Mouse (Mus musculus) liver, embryonic 13.5 days (tissue): ENCODE data around the gene 2410137M14Rik. TPM values are rescaled to one million over a fixed set of nuclear protein-coding genes. Genes with fewer than 3 reads are reported as not detected.

Experiments used
- ATAC-seq: fragments of 200-750 bp; cut with Nextera tagmentation; 2 replicates; pipeline ENCODE4 v1.8.0; 2017; ENCODE audit warnings: low read depth, mild to moderate bottlenecking, moderate number of reproducible peaks, moderate library complexity
- DNase-seq: peaks from one replicate; pipeline ENCODE4 v3.0.0; 2022
- H3K27ac ChIP-seq: fragments of 300-500 bp; sonication (generic); 2 replicates; pipeline ENCODE4 v1.5.1; 2015; ENCODE audit warnings: moderate library complexity, mild to moderate bottlenecking, inconsistent platforms
- H3K27me3 ChIP-seq: fragments of 300-500 bp; sonication (generic); 2 replicates; pipeline ENCODE4 v1.6.1; 2015; ENCODE audit warnings: mild to moderate bottlenecking, inconsistent platforms
- H3K36me3 ChIP-seq: fragments of 300-500 bp; sonication (generic); 2 replicates; pipeline ENCODE4 v1.6.1; 2015; ENCODE audit warnings: mild to moderate bottlenecking, inconsistent platforms
- H3K4me1 ChIP-seq: fragments of 300-500 bp; sonication (generic); replicated peaks from 2 replicates; pipeline ENCODE4 v1.6.1; 2015; ENCODE audit warnings: inconsistent platforms
- H3K4me2 ChIP-seq: fragments of 300-500 bp; sonication (generic); 2 replicates; pipeline ENCODE4 v1.6.1; 2015; ENCODE audit warnings: inconsistent platforms, mild to moderate bottlenecking, moderate library complexity
- H3K4me3 ChIP-seq: fragments of 300-500 bp; sonication (generic); replicated peaks from 2 replicates; pipeline ENCODE4 v1.5.1; 2015; ENCODE audit warnings: mild to moderate bottlenecking, inconsistent platforms
- H3K9ac ChIP-seq: fragments of 300-500 bp; sonication (generic); 2 replicates; pipeline ENCODE4 v1.6.1; 2015; ENCODE audit warnings: mild to moderate bottlenecking, inconsistent platforms
- H3K9me3 ChIP-seq: fragments of 300-500 bp; sonication (generic); replicated peaks from 2 replicates; pipeline ENCODE4 v1.6.1; 2016; ENCODE audit warnings: inconsistent platforms
- WGBS: fragments of 180-500 bp; shearing (Covaris S2); methylation state at CpG from one replicate; pipeline ENCODE4 v1.1.7; 2015; ENCODE audit not compliant: insufficient replicate concordance; 5-methylcytosine and 5-hydroxymethylcytosine counted together
- polyA plus RNA-seq: library from polyadenylated mRNA; unstranded; fragments of >200 nt; fragmentation: Nextera tagmentation; extraction: Ambion mirVana; gene quantifications from 2 replicates; pipeline ENCODE4 v1.2.1, GENCODE M21; 2015

The 2410137M14Rik gene
- polyA plus RNA-seq, 1 experiment from 2014 or later = not detected

GRCm38 (mm10) chr17:37011719-37012118, 30.7 kb upstream of the 2410137M14Rik start:
- no peaks in the 10 kb centered on the region for H3K9me3 ChIP-seq
- H3K27ac ChIP-seq = no peak overlapping the region
- DNase-seq = no peak
- no peaks in the 10 kb centered on the region for H3K4me1 ChIP-seq
- no peak overlapping the region for H3K9ac ChIP-seq
- H3K4me3 ChIP-seq = no peak overlapping the region
- H3K27me3 ChIP-seq = no peaks in the 10 kb centered on the region
- 61% methylated on average over 3 of the region's 3 CpGs for WGBS
- no peak overlapping the region for H3K4me2 ChIP-seq
- no peaks in the 10 kb centered on the region for H3K36me3 ChIP-seq
- ATAC-seq = no peak

GRCm38 (mm10) chr17:37009460-37010042, 28.5 kb upstream of the 2410137M14Rik start:
- WGBS = 55% methylated on average over 17 of the region's 17 CpGs
- Histone ChIP-seq H3K9ac (no peak overlapping the region), H3K4me2 (no peak overlapping the region), H3K27me3 (peaks cover 2% of the 10 kb centered on the region; the same call in 1 of the 2 replicates), H3K4me1 (no peaks in the 10 kb centered on the region), H3K27ac (no peak overlapping the region), H3K9me3 (no peaks in the 10 kb centered on the region), H3K4me3 (no peak overlapping the region), H3K36me3 (no peaks in the 10 kb centered on the region)
- DNase-seq = no peak
- ATAC-seq = no peak

GRCm38 (mm10) chr17:37008161-37008560, 27.1 kb upstream of the 2410137M14Rik start:
- Histone ChIP-seq H3K4me1 (no peaks in the 10 kb centered on the region), H3K27ac (no peak overlapping the region), H3K9me3 (no peaks in the 10 kb centered on the region), H3K9ac (no peak overlapping the region), H3K4me2 (no peak overlapping the region), H3K36me3 (no peaks in the 10 kb centered on the region), H3K4me3 (no peak overlapping the region), H3K27me3 (peaks cover 14% of the 10 kb centered on the region)
- no peak for DNase-seq
- WGBS = 72% methylated on average over 6 of the region's 6 CpGs
- no peak for ATAC-seq

GRCm38 (mm10) chr17:37003366-37003765, 22.3 kb upstream of the 2410137M14Rik start:
- Histone ChIP-seq H3K4me2 (peak overlapping the region; percentile 55), H3K4me1 (no peaks in the 10 kb centered on the region), H3K9ac (no peak overlapping the region), H3K4me3 (peak overlapping the region; percentile 53), H3K9me3 (no peaks in the 10 kb centered on the region), H3K27me3 (peaks cover 26% of the 10 kb centered on the region), H3K27ac (no peak overlapping the region), H3K36me3 (no peaks in the 10 kb centered on the region)
- no peak for ATAC-seq
- WGBS = 42% methylated on average over 4 of the region's 4 CpGs
- no peak for DNase-seq

- Histone ChIP-seq H3K9me3 (no peaks in the 10 kb centered on the region), H3K9ac (peak overlapping the region; percentile 54), H3K36me3 (no peaks in the 10 kb centered on the region), H3K27me3 (peaks cover 26% of the 10 kb centered on the region), H3K27ac (no peak overlapping the region), H3K4me1 (no peaks in the 10 kb centered on the region), H3K4me2 (peak overlapping the region; percentile 55), H3K4me3 (peak overlapping the region; percentile 53)
- WGBS = 2% methylated on average over 49 of the region's 49 CpGs
- ATAC-seq (peak; percentile 36; the same call in 1 of the 2 replicates), DNase-seq (no peak)
These were observed 21.6 kb upstream of the 2410137M14Rik start for GRCm38 (mm10) chr17:37002364-37003330.

GRCm38 (mm10) chr17:37000863-37001262, 19.8 kb upstream of the 2410137M14Rik start, which contains the start of gene Zfp57:
TSS of gene Zfp57 (plus strand) at chr17:37001163.
- no peaks in the 10 kb centered on the region for H3K4me1 ChIP-seq
- WGBS = 71% methylated on average over 7 of the region's 7 CpGs
- H3K4me3 ChIP-seq = no peak within 1 kb of the TSS
- no peak within 1 kb of the TSS for H3K27ac ChIP-seq
- no peaks in the 10 kb centered on the region for H3K9me3 ChIP-seq
- peaks cover 26% of the 10 kb centered on the region for H3K27me3 ChIP-seq
- no peak within 1 kb of the TSS for H3K9ac ChIP-seq
- no peaks in the 10 kb centered on the region for H3K36me3 ChIP-seq
- ATAC-seq (no peak), DNase-seq (no peak)
- no peak within 1 kb of the TSS for H3K4me2 ChIP-seq

- no peak overlapping the region for H3K9ac ChIP-seq
- no peak for ATAC-seq
- H3K9me3 ChIP-seq = no peaks in the 10 kb centered on the region
- H3K4me1 ChIP-seq = no peaks in the 10 kb centered on the region
- no peak overlapping the region for H3K4me3 ChIP-seq
- no peak overlapping the region for H3K27ac ChIP-seq
- H3K27me3 ChIP-seq = peaks cover 15% of the 10 kb centered on the region
- no peak overlapping the region for H3K4me2 ChIP-seq
- DNase-seq = no peak
- H3K36me3 ChIP-seq = no peaks in the 10 kb centered on the region
- whole genome bisulfite sequencing = 46% methylated on average over 2 of the region's 2 CpGs
These were observed 17.4 kb upstream of the 2410137M14Rik start for GRCm38 (mm10) chr17:36998477-36998876.

GRCm38 (mm10) chr17:36997033-36997735, 16.1 kb upstream of the 2410137M14Rik start:
- Histone ChIP-seq H3K9ac (no peak overlapping the region), H3K9me3 (no peaks in the 10 kb centered on the region), H3K4me1 (no peaks in the 10 kb centered on the region), H3K36me3 (no peaks in the 10 kb centered on the region), H3K27ac (no peak overlapping the region), H3K4me2 (no peak overlapping the region), H3K4me3 (no peak overlapping the region), H3K27me3 (peaks cover 3% of the 10 kb centered on the region; the same call in 1 of the 2 replicates)
- ATAC-seq (no peak), DNase-seq (no peak)
- 21% methylated on average over 7 of the region's 7 CpGs for WGBS

- H3K4me2 ChIP-seq = no peak overlapping the region
- DNase-seq (no peak), ATAC-seq (no peak)
- H3K4me1 ChIP-seq = no peaks in the 10 kb centered on the region
- no peak overlapping the region for H3K4me3 ChIP-seq
- H3K9me3 ChIP-seq = no peaks in the 10 kb centered on the region
- no peak overlapping the region for H3K27ac ChIP-seq
- no peaks in the 10 kb centered on the region for H3K27me3 ChIP-seq
- no peaks in the 10 kb centered on the region for H3K36me3 ChIP-seq
- WGBS = 61% methylated on average over 3 of the region's 3 CpGs
- H3K9ac ChIP-seq = no peak overlapping the region
These were observed 14.4 kb upstream of the 2410137M14Rik start for GRCm38 (mm10) chr17:36995448-36995847.

- no peak for ATAC-seq
- Histone ChIP-seq H3K9me3 (no peaks in the 10 kb centered on the region), H3K27ac (no peak overlapping the region), H3K4me1 (no peaks in the 10 kb centered on the region), H3K9ac (no peak overlapping the region), H3K4me3 (no peak overlapping the region), H3K27me3 (peaks cover 5% of the 10 kb centered on the region), H3K4me2 (no peak overlapping the region), H3K36me3 (no peaks in the 10 kb centered on the region)
- no peak for DNase-seq
- 64% methylated on average over 2 of the region's 2 CpGs for WGBS
These were observed 13.5 kb upstream of the 2410137M14Rik start for GRCm38 (mm10) chr17:36994528-36994927.

GRCm38 (mm10) chr17:36993770-36994325, 12.8 kb upstream of the 2410137M14Rik start:
- H3K4me3 ChIP-seq = no peak overlapping the region
- no peak overlapping the region for H3K9ac ChIP-seq
- no peaks in the 10 kb centered on the region for H3K9me3 ChIP-seq
- H3K27me3 ChIP-seq = peaks cover 12% of the 10 kb centered on the region
- no peak overlapping the region for H3K4me2 ChIP-seq
- no peaks in the 10 kb centered on the region for H3K36me3 ChIP-seq
- no peaks in the 10 kb centered on the region for H3K4me1 ChIP-seq
- H3K27ac ChIP-seq = no peak overlapping the region
- DNase-seq (no peak), ATAC-seq (no peak)
- WGBS = 58% methylated on average over 4 of the region's 4 CpGs
